Mouse (Mus musculus) brain, embryonic 14.5 days (tissue): ENCODE measurements around the gene Rbpjl. TPM values are rescaled to one million over a fixed set of nuclear protein-coding genes. Genes with fewer than 3 reads are reported as not detected.

Experiments
- DNase-seq: peaks from one replicate; pipeline ENCODE4 v3.0.0-alpha.2; 2011; ENCODE audit warnings: low read depth
- CTCF ChIP-seq: fragments of 200-500 bp; IDR thresholded peaks from 2 replicates; pipeline ENCODE4 v1.5.1; 2012; ENCODE audit warnings: inconsistent platforms, mild to moderate bottlenecking, moderate library complexity, borderline replicate concordance; ENCODE audit not compliant: insufficient read depth, insufficient read length; ENCODE audit errors: extremely low read depth
- POLR2A ChIP-seq: fragments of 200-500 bp; IDR thresholded peaks from 2 replicates; pipeline ENCODE4 v1.6.1; 2012; ENCODE audit warnings: mild to moderate bottlenecking, inconsistent platforms, borderline replicate concordance; ENCODE audit not compliant: poor library complexity, insufficient read depth, insufficient read length, severe bottlenecking; ENCODE audit errors: extremely low read depth
- polyA plus RNA-seq: library from polyadenylated mRNA; depleted of rRNA; stranded (reverse); fragments of >200 nt; gene quantifications from 2 replicates; pipeline ENCODE4 v1.2.3, GENCODE M21; 2012; rRNA removed

Rbpjl gene
- polyA plus RNA-seq, 1 experiment = 0.10 TPM

DNA sequence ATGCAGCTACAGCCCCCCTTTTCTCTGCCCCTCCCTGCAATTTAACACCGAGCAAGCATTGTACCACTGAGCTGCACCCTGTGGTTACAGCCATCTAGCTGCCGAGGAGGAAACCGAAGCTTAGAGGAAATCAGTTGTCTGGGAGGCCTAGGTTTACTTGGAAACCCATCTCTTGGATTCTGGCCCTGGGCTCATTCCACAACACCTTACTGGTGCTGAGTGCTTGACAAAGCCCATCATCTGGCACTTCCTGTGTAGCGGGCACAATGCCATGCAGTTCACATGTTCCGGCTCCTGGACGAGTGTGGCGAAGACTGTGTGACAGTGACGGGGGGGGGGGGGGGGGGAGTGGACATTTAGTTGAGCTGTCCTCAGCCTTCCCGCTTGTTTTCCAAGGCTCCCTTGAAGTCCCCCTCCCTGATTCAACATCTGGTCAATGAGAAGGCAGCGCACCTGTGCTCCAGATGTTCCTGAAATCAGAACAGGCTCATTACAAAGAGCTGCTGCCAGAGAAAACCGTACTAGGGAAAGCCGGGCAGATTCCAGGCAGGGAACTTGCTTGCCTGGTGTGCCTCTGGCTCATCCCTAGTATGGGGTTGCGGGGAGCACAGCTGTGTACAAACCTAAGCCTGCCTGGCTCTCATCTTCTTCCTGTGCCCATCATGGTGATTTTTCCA is 49.2 kb downstream of the Rbpjl start:
- TF ChIP-seq POLR2A = no peak
- TF ChIP-seq CTCF = no peak
- DNase-seq = no peak

GRCm38 (mm10) chr2:164453047-164453757 is 50.3 kb downstream of the Rbpjl start:
- TF ChIP-seq POLR2A = no peak
- TF ChIP-seq CTCF = no peak
- DNase-seq = no peak

- TF ChIP-seq CTCF (no peak), POLR2A (no peak)
- DNase-seq = no peak
These were observed 51.1 kb downstream of the Rbpjl start for GRCm38 (mm10) chr2:164453887-164454500.

DNA sequence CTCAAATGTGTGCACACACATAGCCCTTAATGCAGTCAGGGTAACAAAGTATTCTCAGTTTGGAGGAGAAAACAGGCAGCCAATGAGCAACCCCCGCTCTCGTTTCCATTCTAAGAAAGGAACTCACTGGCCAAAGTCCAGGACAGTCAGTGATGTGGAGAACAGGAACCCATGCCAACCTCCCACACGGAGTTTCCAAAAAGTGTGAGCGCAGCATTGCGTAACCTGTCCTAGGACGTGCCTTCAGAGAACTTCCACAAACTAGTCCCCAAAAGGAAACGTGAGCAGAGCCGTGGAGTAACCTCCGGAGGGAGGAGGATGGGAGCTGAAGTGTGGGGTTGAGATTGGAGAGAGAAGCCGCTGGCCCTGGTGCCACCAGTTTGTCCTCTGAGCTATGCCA is 51.9 kb downstream of the Rbpjl start:
- no peak for DNase-seq

DNA sequence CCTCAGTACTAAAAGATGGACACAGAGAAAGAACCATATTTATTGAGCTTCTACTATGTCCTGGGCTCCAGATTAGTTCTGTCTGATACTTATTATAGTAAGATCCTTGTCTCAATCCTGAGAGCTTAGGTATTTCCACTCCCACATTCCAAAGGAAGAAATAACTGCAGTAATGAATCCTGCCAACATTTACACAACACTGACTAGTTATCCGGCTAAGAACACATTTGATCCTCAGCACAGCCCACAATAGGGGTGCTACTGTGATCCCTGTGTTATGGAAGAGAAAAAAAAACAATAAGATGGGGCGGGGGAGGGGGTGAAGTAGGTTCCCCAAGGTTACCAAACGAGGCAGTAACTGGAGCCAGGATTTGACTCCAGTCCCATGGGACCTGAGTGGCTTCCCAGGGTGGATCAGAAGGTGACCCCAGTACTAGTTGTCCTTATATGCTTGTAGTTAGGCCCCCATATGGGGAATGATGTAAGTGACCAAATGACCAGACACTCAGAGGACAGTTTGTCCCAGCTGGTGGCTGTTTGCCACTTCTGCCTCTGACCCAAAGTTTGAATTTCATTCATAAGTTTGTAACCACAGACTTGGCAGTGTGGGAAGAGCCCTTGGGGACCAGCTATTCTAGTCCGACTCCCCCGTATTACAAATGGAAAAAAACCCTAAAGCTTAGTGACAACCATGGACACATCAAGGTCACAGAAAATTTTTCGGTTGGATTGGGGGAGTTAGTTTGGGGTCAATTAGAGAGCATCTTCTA is 52.7 kb downstream of the Rbpjl start:
- no peak for DNase-seq
- TF ChIP-seq CTCF (no peak), POLR2A (no peak)

More for the DNA sequence above, 51.9 kb downstream of the Rbpjl start:
- no peak for TF ChIP-seq CTCF
- TF ChIP-seq POLR2A = no peak

DNA sequence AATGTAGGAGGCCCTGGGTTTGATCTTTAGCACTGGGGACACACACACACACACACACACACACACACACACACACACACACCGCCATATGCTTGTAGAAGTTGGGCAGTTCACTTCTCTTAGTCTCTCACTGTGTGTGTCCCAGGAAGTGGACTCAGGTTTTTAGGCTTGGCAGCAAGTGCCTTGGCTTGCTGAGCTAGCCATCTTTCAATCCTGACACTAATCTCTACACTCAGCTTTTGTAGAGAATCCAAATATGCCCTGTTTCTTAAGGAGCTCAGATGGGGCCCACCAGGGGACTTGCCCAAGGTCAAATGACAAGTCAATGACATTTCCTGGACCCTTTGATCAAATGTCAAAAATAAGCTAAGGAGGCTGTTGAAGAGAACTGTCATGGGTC is 53.5 kb downstream of the Rbpjl start:
- no peak for TF ChIP-seq POLR2A
- TF ChIP-seq CTCF = no peak
- no peak for DNase-seq

DNA sequence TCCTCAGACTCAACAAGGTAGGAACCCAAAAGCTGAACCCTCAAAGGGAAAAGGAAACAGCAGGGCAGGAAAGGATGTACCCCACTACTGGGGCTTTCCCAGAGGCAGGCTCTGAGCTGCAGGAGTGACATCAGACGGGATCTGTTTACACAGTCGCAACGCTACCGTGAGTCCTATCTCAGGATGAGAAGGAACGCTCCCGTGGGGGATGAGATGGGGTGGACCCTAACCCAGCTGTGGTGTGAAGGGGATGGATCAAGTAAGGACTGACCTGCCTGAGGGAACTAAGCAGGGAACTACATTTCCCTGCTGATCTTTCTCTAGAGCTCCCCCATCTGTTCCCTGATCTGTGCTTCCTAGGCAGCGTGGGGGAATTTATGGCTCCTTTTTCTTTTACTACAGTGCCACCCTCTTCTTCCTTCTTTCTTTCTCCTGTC is 53.9 kb downstream of the Rbpjl start, which contains the start of gene Sys1:
Sys1 (plus strand) TSS at position 101 of the 437 bp plus-strand sequence.
- peak; percentile 3; the same call in 1 of the 2 replicates for TF ChIP-seq CTCF
- TF ChIP-seq POLR2A = no peak
- peak; percentile 45 for DNase-seq

GRCm38 (mm10) chr2:164457942-164458341 is 55.0 kb downstream of the Rbpjl start:
- DNase-seq = no peak
- TF ChIP-seq POLR2A (no peak), CTCF (no peak)

DNA sequence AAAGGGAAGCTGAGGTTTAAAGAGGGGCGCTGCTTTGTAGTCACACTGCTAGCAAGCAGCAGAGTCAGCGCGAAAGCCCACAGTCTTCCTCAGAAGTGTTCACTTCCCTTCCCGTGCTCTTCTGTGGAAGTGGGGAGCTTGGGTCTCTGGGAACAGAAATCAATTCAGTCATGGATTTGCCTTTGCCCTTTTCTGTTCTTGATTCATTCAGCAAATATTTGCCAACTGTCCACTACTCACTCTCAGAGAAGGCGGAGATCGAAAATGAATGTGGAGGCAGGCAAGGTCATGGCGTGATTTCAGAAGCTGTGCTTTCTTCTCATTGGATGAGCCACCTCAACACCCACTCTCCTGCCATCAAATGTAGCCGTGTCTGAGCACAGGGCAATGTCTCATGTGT is 55.6 kb downstream of the Rbpjl start:
- no peak for DNase-seq
- TF ChIP-seq POLR2A (no peak), CTCF (no peak)

- DNase-seq = peak; percentile 100
- TF ChIP-seq CTCF (peak; percentile 82), POLR2A (peak; percentile 8; the same call in 1 of the 2 replicates)
These were observed 58.0 kb downstream of the Rbpjl start, which contains the start of gene Gm20458 for GRCm38 (mm10) chr2:164460745-164461551. Gene Gm20458 (plus strand): TSS chr2:164460967.

Other genes with a start within 250 kb of the Rbpjl start
- gene Kcns1, start 232.0 kb upstream of the Rbpjl start, polyA plus RNA-seq = 0.83 and 1.5 TPM in 2 replicates
- not detected in 2 replicates for gene Wfdc5, start 220.4 kb upstream of the Rbpjl start, polyA plus RNA-seq
- gene Wfdc12, start 212.5 kb upstream of the Rbpjl start, polyA plus RNA-seq = not detected in 2 replicates
- not detected in 2 replicates for gene Wfdc15a, start 203.0 kb upstream of the Rbpjl start, polyA plus RNA-seq
- not detected in 2 replicates for gene Wfdc15b, start 181.5 kb upstream of the Rbpjl start, polyA plus RNA-seq
- not detected in 2 replicates for gene Svs2, start 164.7 kb upstream of the Rbpjl start, polyA plus RNA-seq
- gene Svs3b, start 146.5 kb upstream of the Rbpjl start, polyA plus RNA-seq = not detected in 2 replicates
- not detected in 2 replicates for gene Svs4, start 124.7 kb upstream of the Rbpjl start, polyA plus RNA-seq
- not detected in 2 replicates for gene Svs3a, start 113.9 kb upstream of the Rbpjl start, polyA plus RNA-seq
- gene Svs6, start 86.4 kb upstream of the Rbpjl start, polyA plus RNA-seq = not detected in 2 replicates
- gene Svs5, start 70.4 kb upstream of the Rbpjl start, polyA plus RNA-seq = not detected in 2 replicates
- 0.22 TPM in 1 of 2 replicates, not detected in the other for gene Slpi, start 14.0 kb upstream of the Rbpjl start, polyA plus RNA-seq
- gene Matn4, start 2.0 kb downstream of the Rbpjl start, polyA plus RNA-seq = 1.8 and 2.5 TPM in 2 replicates
- gene Sdc4, start 40.7 kb downstream of the Rbpjl start, polyA plus RNA-seq = 2.3 and 3.7 TPM in 2 replicates
- gene Sys1, start 53.8 kb downstream of the Rbpjl start, polyA plus RNA-seq = 69.6 and 82.0 TPM in 2 replicates
- 8.0 and 10.2 TPM in 2 replicates for gene Gm20458, start 57.8 kb downstream of the Rbpjl start, polyA plus RNA-seq
- gene Trp53tg5, start 70.6 kb downstream of the Rbpjl start, polyA plus RNA-seq = not detected in 2 replicates
- gene Dbndd2, start 83.0 kb downstream of the Rbpjl start, polyA plus RNA-seq = 11.4 and 13.1 TPM in 2 replicates
- 109 and 155 TPM in 2 replicates for gene Pigt, start 94.4 kb downstream of the Rbpjl start, polyA plus RNA-seq
- gene Wfdc2, start 159.3 kb downstream of the Rbpjl start, polyA plus RNA-seq = 3.9 and 5.3 TPM in 2 replicates
- not detected in 2 replicates for gene Spint3, start 170.3 kb downstream of the Rbpjl start, polyA plus RNA-seq
- gene Wfdc6a, start 182.3 kb downstream of the Rbpjl start, polyA plus RNA-seq = not detected in 2 replicates
- not detected in 2 replicates for gene Eppin, start 190.5 kb downstream of the Rbpjl start, polyA plus RNA-seq
- gene Wfdc6b, start 210.4 kb downstream of the Rbpjl start, polyA plus RNA-seq = not detected in 2 replicates
- gene Wfdc8, start 210.5 kb downstream of the Rbpjl start, polyA plus RNA-seq = not detected in 2 replicates
- not detected in 2 replicates for gene Wfdc16, start 235.7 kb downstream of the Rbpjl start, polyA plus RNA-seq